Mouse (Mus musculus): ENCODE data around the gene Tmem201.
A peak's percentile ranks its signal among the peaks of the same experiment; 100 is the strongest.

The Tmem201 gene

DNA sequence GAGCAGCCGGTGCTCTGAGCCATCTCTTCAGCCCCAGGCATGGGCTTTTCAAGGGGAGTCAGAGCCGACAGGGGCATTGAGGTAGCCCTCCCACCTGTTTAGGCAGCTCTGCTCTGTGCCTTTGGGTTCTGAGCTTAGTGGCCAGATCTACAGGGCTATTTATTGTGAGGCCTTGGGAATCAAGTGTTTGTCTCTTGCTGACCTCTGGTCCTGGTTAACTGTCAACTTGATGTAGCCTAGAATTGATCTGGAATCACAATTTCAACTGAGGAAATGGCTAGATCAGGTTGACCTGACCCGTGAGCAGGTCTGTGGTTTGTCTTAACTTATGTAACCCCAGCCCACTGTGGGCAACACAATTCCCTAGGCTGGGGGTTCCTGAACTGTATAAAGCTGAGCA is 23.3 kb downstream of the Tmem201 start:
- no peak for DNase-seq

GRCm38 (mm10) chr4:149711955-149712354 is 25.9 kb downstream of the Tmem201 start:
- peak; percentile 59 for DNase-seq

- no peak for DNase-seq
These were observed 26.4 kb downstream of the Tmem201 start for GRCm38 (mm10) chr4:149711485-149711884.

- peak; percentile 89 for DNase-seq
These were observed 27.3 kb downstream of the Tmem201 start for GRCm38 (mm10) chr4:149710510-149710909.

- DNase-seq: peak; percentile 53
These were observed 31.9 kb downstream of the Tmem201 start for GRCm38 (mm10) chr4:149705941-149706340.

GRCm38 (mm10) chr4:149705298-149705697 is 32.5 kb downstream of the Tmem201 start:
- DNase-seq: no peak

GRCm38 (mm10) chr4:149702210-149702979 is 35.4 kb downstream of the Tmem201 start, which contains the start of gene Pik3cd:
Gene Pik3cd (minus strand): TSS chr4:149702571.
- peak; percentile 74 for DNase-seq

DNA sequence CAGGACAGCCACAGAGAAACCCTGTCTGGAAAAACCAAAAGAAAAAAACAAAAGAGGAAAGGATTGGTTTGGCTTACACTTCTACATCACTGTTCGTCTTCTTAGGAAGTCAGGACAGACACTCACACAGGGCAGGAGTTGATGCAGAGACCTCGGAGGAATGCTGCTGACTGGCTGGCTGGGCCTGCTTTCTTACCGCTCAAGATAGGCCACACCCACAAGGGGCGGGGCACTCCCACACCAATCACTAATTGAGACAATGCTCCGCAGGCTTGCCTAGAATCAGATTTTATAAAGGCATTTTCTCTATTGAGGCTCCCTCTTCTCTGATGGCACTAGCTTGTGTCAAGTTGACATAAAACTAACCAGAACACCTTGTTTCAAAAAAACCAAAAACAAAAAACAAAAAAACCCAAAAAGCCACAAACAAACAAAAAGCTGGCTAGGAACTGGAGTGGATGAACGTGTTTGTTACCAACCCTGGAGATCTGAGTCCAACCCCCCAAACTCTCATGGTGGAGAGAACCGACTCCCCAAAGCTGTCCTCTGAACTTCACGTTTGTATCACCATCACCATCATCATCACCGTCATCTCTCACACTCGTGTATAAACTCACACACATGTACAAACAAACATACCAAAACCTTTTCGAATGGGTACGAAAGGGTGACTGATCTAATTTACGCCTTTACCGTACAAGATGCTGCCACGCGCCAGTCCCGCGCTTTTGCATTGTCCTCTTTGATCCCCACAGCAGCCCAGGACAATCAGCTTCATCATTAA is 36.2 kb downstream of the Tmem201 start:
- peak; percentile 83 for DNase-seq

DNA sequence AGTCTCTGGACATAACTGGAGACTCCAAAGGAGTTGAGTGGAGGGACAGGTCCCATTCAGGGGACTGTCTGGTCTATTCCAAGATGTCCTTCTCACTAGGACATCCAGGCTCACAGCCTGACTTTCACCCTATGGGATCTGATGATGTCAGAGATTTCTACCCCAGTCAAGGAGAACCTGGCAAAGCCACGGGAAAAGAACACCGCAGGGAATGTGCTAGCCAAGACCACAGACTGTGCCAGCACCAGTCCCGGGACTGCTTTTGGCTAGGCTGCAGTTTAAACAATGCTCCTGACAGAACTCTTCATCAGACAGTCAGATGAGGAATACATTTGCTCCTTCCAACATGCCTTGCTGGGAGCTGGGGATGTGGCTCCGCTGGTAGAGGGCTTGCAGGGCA is 37.9 kb downstream of the Tmem201 start:
- no peak for DNase-seq

DNA sequence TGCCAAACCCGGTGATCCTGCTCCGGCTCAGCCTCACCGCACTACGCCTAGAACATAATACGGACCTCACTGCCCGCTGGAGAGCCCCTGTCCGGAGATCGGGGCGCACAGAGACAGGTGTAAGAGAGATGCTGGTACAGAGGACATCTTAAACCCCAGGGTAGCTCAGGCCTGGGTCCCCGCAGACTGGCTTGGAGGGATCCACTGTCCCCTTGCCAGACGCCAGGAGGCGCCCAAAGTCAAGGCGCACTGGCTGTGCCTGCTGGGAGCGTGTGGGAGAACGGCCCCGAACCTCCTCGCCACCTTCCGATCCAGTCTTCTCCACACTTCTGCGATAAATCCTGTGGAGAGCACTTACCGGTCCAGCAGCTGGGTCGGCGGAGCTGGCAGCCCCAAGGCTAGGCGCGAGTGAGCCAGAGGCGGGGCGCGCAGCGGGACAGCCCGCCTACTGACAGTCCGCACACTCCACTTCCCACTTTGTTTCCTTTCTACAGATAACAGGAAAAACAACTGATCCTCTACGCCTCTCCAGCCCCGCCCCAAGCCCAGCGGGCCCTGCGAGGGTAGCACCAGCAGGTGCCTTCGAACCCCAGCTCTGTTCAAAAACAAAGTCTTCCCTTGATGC is 39.5 kb downstream of the Tmem201 start:
- peak; percentile 71 for DNase-seq

DNA sequence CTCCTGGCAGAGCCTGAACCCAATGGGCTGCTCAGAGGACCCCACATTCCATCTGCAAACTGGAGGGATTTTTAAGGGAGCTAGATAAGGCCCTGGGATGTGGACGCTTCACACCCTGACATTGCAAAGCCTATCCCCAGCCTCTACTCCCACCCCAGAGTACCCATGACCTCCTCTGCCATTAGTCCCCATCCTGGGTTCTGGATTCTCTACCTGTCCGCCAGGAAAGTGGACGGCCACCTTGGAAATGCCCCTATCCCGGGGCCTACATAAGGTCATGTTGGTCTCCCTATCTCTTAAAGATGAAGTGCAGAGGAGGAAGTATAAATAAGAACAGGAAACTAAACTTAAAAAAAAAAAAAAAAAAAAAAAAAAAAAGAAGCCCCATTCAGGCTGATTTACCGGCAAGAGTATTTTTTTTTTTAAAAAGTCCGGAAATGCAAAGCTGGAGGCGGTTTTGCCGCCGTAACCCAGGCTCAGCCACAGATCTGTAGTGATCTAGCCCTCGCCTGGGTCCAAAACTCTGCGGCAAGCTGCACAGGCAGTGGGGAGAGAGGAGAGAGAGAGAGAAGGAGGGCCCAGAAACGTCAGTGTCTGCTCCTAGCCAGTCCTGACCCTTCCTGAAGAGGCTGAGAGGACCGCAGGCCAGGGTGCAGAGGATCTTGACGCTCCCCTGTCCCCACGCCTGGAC is 40.2 kb downstream of the Tmem201 start:
- peak; percentile 39 for DNase-seq

DNA sequence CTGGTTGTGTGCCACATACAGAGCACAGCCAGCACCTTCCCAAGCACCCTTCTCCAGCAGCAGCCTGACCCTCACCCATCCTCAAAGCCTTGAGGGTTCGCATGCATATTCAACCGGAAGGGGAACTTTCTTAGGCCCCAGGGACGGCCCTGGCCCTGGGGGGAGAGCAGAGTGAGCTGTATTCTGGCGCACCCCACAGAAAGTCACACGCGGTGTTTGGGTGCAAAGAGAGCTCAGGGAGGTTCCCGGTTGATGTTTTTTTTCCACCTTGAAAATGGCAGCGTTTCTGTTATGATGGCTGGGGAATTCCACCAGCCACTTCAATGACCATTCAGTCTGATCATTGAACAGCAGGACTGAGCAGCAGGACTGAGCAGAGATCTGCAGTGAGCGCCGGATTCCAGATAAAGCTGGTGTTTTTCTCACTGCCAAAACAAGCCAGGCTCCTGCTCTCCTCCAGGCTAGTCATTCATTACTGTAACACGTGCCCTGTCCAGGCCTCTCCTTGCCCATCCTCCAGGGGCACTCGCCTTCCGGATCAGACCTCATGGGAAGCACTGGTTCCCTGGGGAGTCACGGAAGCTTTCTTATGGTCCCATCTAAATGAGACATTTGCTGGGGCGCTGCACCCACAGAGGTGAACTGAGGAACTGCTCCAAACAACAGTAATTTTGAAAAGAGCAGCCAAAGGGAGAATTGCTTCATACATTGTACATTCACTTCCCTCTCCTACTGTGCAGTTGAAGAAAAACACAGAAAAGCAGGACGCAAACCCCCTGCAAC is 41.5 kb downstream of the Tmem201 start:
- DNase-seq: peak; percentile 48

DNA sequence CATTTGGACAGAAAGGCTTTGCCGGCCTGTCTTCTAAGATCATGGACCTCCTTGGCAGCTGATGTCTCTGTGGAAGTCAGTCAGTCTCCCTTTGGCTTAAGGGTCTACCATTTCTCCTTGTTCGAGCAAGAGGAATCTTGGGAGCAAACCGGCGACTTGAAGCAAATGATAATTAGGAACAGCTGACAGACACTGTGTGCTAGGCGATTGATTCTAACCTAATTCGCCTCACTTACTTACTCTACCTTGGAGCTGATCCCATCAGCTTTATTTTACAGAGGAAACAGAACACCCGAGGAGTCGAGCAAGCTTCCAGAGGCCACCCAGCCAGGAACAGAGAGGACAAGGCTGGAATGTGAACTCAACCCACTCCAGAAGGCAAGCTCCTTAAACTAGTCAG is 46.5 kb downstream of the Tmem201 start:
- no peak for DNase-seq

DNA sequence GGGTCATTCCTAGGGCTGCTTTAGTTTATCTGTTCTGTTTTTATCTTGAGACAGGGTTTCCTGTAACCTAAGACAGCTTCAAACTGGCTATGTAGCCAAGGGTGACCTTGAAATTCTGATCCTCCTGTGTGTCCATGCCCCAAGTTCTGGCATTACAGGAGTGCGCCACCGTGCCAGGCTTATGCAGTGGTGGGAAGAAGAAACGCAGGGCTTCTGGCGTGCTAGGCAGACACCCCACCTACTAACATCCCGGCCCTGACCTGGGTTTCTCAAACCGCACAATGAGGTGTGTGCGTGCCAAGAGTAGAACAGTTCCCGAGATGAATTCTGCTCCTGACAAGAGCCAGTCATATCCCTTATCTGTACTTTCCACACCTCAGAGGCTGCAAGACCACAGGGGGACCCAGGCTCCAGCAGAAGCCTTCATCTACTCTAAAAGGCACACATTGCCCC is 47.0 kb downstream of the Tmem201 start:
- no peak for DNase-seq

GRCm38 (mm10) chr4:149689822-149690700 is 47.8 kb downstream of the Tmem201 start:
- DNase-seq: no peak

- DNase-seq: no peak
These were observed 49.0 kb downstream of the Tmem201 start for GRCm38 (mm10) chr4:149688861-149689260.

- DNase-seq: no peak
These were observed 52.8 kb downstream of the Tmem201 start for GRCm38 (mm10) chr4:149684841-149685623.

- no peak for DNase-seq
These were observed 54.0 kb downstream of the Tmem201 start for GRCm38 (mm10) chr4:149683875-149684274.

DNA sequence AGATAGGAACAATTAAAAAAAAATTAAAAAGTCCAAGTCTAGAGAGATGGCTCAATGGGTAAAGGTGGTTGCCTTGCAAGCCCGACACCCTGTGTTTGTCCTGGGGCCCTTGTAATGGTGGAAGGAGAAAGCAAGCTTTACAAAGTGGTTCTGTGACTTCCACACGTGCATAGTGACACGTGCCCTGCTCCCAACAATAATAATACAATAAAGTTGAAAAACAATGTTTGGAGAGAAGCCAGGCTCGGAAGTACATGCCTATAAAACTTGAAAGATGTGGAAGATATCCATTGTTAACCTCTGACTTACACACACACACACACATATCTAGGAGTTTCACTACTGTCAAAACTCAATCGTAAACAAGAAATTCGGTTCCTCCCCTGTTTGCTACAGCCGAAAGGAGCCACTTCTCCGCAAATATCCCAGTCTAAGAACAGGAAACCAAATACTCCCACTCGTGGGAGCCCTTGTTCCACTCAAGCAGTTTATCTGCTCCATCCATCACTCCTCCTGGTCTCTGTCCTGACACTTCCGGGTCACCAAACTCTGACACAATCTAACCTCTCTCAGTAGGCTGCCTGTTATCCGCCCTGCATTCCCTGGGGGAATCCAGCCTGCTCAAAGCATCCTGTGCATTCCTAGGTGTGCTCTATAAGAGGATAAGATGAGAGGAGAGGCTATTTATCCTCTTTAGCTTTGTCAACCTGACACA is 58.6 kb downstream of the Tmem201 start:
- no peak for DNase-seq

All from lung, postnatal 36 days (tissue).